Mouse (Mus musculus): ENCODE results near the gene Myo6.

DNA sequence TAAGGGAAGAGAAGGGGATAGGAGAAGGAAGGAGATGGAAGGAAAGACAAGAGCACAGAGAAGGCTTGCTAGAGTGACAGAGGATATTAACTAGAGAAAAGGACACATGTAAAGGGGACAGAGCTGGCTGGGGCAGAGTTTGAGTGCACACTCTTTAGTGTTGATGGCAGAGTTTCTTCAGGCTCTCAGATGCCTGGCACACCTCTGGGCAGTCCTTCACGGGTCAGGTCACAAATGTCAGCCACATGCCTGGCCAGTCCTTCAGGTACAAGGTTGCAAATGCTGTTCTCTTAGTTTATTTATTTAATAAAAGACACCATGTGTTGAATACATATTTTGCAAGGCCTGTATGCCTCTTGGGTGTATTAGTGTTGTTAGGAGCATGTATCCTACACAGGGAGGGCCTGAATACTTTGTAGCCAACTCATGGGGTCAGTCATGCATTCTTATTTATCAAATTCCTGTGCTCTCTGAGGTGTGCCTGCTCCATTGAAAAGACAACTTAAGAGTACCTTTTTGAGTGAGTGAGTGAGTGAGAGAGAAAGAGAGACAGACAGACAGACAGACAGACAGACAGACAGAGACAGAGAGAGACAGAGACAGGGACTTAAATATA lies 72.5 kb downstream of the Myo6 start:
- TF ChIP-seq CTCF (IDR thresholded peaks at IDR 0.05) (no peak), EP300 (IDR thresholded peaks at IDR 0.05) (no peak)

Measured in lung, postnatal 0 days (tissue).